Mouse (Mus musculus): ENCODE results near the gene Olfr1247. TPM values are rescaled to one million over a fixed set of nuclear protein-coding genes. Genes with fewer than 3 reads are reported as not detected.
"Not testable (repeated sequence)": the region's sequence is repeated elsewhere in the genome, so short reads cannot be mapped to it uniquely, and the experiment has no call there.

The Olfr1247 gene
- not detected for total RNA-seq (2021)
- long read RNA-seq, experiment 1 = 0 reads
- long read RNA-seq, experiment 2 = 0 reads

DNA sequence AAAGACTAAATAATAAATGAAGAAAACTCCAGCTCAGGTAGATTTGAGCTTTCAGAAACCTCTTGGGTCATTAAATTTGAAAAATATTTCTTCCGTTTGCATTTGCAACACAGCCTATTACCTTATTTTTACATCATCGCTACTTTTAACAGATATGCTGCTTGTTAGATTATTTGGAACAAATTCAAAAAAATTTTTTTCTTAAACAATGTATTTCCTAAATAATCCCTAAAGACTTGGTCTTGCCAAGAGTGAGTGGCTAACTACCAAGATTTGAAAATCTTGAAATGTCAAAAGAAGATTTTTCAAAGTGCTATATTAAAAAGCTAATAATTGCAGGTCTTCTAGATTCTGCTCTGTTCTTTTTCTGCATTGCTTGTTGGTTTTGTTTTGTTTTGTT, at the start of gene Olfr1247:
Gene Olfr1247 (minus strand): TSS at position 101 of the 400 bp plus-strand sequence.
- no peak for DNase-seq

DNA sequence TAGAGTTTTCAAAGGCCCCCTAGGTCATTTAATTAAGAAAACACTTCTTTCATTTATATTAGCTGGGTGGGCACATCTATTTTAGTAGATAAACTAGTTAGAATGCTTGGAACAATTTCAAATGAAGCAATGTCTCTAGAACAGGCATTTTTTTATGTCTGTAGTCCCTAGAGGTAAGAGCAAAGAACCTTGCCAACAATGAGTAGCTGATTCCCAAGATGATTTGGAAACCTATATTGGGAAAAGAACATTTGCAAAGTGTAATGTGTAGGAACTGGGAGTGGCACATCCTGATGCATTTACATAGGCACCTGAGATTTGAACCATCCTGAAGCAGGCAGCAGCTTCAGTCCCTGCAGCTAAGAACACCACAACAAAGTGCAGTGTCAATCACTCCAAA, 47.4 kb upstream of the Olfr1247 start, which contains the start of gene Olfr1250:
Gene Olfr1250 (minus strand): TSS at position 101 of the 400 bp plus-strand sequence.
- no peak for DNase-seq

- no peak for DNase-seq
Observed at GRCm38 (mm10) chr2:89634883-89635282, 21.0 kb upstream of the Olfr1247 start, which contains the start of gene Olfr1249. Gene Olfr1249 (minus strand): TSS chr2:89634983.

DNA sequence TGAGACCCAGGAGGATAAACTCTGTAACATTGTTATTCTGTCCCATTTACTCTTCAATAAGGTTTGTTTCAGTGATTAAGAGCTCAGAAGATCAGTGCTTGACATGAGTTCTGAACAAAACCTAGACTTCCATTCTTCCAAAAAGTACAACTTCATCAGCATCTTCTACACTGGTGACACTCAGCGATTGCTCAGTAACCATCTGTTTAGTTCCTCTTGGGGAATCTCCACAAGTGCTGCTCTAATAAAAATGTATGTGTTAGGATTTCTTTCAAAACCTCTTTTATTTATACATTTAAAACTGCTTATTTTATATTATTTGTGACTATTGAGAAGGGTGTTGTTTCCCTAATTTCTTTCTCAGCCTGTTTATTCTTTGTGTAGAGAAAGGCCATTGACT, 4.2 kb upstream of the Olfr1247 start, which contains the start of gene Olfr1248:
Gene Olfr1248 (minus strand): TSS at position 101 of the 400 bp plus-strand sequence.
- DNase-seq = not testable (repeated sequence)

DNA sequence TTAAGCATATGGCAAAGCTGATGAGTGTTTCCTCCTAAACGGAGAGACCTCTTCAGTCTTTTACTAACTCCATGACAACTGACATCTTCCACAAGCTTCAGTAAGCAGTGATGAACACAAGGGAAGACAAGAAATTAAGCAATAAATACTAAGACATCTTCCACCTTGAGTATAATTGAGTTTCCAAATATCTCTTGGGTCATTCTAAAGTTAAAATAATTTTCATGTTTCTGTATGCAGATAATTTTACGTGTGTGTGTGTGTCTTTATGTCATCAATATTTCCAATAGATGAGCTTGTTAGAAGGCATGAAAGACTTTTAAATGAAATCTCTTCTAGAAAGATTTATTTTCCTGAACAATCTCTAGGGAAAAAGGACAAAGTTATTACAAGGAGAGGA, 20.9 kb downstream of the Olfr1247 start, which contains the start of gene Olfr1246:
Gene Olfr1246 (minus strand): TSS at position 101 of the 400 bp plus-strand sequence.
- DNase-seq = no peak

DNA sequence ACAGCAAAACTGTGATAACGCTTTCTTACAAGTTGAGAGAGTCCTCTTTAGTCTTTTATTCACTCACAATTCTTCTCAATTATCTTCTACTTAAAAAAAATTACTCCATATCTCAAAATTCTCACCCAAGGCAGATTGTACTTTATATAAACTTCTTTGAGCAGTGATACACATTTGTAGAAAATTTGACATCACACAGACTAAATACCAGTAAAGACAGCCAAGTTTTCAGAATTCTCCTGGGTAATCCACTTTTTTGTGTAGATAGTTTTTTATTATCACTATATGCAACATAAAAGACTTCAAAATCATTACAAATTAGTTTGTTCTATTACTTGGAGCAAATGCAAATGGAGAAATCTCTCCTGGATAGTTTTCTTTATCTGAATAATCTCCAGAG, 35.6 kb downstream of the Olfr1247 start, which contains the start of gene Olfr1245:
Gene Olfr1245 (minus strand): TSS at position 101 of the 400 bp plus-strand sequence.
- no peak for DNase-seq

- not testable (repeated sequence) for DNase-seq
Observed at GRCm38 (mm10) chr2:89562706-89563105, 51.2 kb downstream of the Olfr1247 start.

Other genes with a start within 250 kb of the Olfr1247 start
- gene Olfr1234, start 249.3 kb downstream of the Olfr1247 start, total RNA-seq (2021) = not detected
- not detected for gene Olfr1238, start 204.5 kb downstream of the Olfr1247 start, total RNA-seq (2021)
- gene Olfr1239, start 193.7 kb downstream of the Olfr1247 start, total RNA-seq (2021) = not detected
- gene Olfr1240, start 171.1 kb downstream of the Olfr1247 start, total RNA-seq (2021) = not detected
- not detected for gene Olfr1241, start 127.0 kb downstream of the Olfr1247 start, total RNA-seq (2021)
- gene Olfr1242, start 115.8 kb downstream of the Olfr1247 start, total RNA-seq (2021) = not detected
- gene Olfr1243, start 82.6 kb downstream of the Olfr1247 start, total RNA-seq (2021) = not detected
- not detected for gene Olfr1245, start 35.7 kb downstream of the Olfr1247 start, total RNA-seq (2021)
- not detected for gene Olfr1246, start 21.0 kb downstream of the Olfr1247 start, total RNA-seq (2021)
- gene Olfr1248, start 4.1 kb upstream of the Olfr1247 start, total RNA-seq (2021) = not detected
- gene Olfr1249, start 20.9 kb upstream of the Olfr1247 start, total RNA-seq (2021) = not detected
- gene Olfr1250, start 47.3 kb upstream of the Olfr1247 start, total RNA-seq (2021) = not detected
- not detected for gene Olfr1251, start 57.8 kb upstream of the Olfr1247 start, total RNA-seq (2021)
- gene Olfr1252, start 110.9 kb upstream of the Olfr1247 start, total RNA-seq (2021) = not detected
- not detected for gene Olfr1253, start 143.0 kb upstream of the Olfr1247 start, total RNA-seq (2021)
- not detected for gene Olfr1254, start 179.5 kb upstream of the Olfr1247 start, total RNA-seq (2021)
- not detected for gene Olfr1255, start 197.9 kb upstream of the Olfr1247 start, total RNA-seq (2021)
- gene Olfr1256, start 227.4 kb upstream of the Olfr1247 start, total RNA-seq (2021) = not detected
- not detected for gene Olfr48, start 234.1 kb upstream of the Olfr1247 start, total RNA-seq (2021)

Data from adrenal gland, postnatal 10 days (tissue).